Comparison of ENCODE assay signal across 21 mouse cellular contexts in the genomic region with DNA sequence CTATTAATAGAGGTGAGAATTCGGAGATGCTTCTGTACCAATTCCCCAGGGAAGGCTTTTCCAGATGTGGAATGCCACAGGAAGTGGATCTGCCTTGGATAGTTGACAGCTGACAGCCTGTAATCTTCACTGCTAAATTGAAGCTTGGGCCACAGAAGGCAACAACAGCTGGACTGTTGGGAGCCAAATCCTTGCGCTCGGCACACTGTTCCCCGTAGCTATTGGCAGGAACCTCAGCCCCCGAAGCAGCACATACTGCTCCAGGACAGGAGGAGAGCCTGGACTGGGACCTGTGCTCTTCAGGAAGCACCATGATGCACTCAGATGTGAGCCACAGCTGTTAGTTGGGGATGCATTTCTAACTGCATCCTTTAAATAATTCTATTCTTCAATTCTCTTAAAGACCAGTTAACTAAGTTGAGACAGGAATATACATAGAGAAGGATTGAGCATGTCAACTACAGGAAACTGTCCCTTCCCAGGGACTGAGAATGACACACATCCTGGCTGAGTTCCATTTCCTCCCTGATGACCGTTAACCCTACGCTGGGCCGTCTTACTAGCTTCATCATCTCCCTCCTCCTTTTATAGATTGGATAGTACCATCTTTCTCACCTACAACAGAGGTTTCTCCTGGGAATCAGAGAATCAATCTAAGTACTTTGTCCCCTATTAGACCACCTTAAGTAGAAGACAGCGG.
DNase-seq lines count a peak whose midpoint lies in the region; ATAC-seq and TF ChIP-seq lines count a peak whose summit lies in the region.
"Had no signal": no experiment of that assay in that cellular context is flagged by ENCODE, and none has a peak within 500 bp of the region (broad histone marks: within the 10 kb centered on the region; RNA-seq: fewer than 3 reads in every experiment).

No protein-coding gene starts in this region.

- H3K4me1 ChIP-seq in heart, embryonic 11.5 days (ENCODE audit: control insufficient read depth, insufficient read depth, low read length): peaks cover 12% of the 10 kb centered on the region
- peaks cover 15% of the 10 kb centered on the region for H3K4me1 ChIP-seq in heart, postnatal 0 days (ENCODE audit: control insufficient read depth, insufficient read depth)
- H3K4me1 ChIP-seq: stomach, embryonic 15.5 days had no signal

- no peaks in the 10 kb centered on the region for H3K9me3 ChIP-seq in heart, embryonic 11.5 days (replicated peaks; ENCODE audit: control insufficient read depth, low read length)
- no peaks in the 10 kb centered on the region for H3K9me3 ChIP-seq in heart, postnatal 0 days (replicated peaks; ENCODE audit: control insufficient read depth, low read length)
- H3K9me3 ChIP-seq: forebrain, embryonic 15.5 days; hindbrain, embryonic 15.5 days; megakaryocyte, embryonic 14.5 days; stomach, embryonic 15.5 days had no signal

- no peak for TF ChIP-seq EP300 in heart, postnatal 0 days (IDR thresholded peaks at IDR 0.05; ENCODE audit: low read depth)

- H3K27me3 ChIP-seq in heart, embryonic 11.5 days (ENCODE audit: control insufficient read depth, insufficient read depth, low read length): no peaks in the 10 kb centered on the region
- no peaks in the 10 kb centered on the region for H3K27me3 ChIP-seq in heart, postnatal 0 days (ENCODE audit: control insufficient read depth, insufficient read depth, low read length)
- H3K27me3 ChIP-seq: forebrain, embryonic 15.5 days; hindbrain, embryonic 15.5 days; Patski; stomach, embryonic 15.5 days had no signal

- ATAC-seq in heart, embryonic 11.5 days (replicated peaks; ENCODE audit: insufficient number of reproducible peaks, low FRiP score, low TSS enrichment): no peak
- ATAC-seq in heart, postnatal 0 days (ENCODE audit: insufficient read depth, low read depth): peak; percentile 49
- ATAC-seq in erythroid progenitor cell, adult 5-6 weeks (replicated peaks; ENCODE audit: low FRiP score, poor library complexity, severe bottlenecking): no peak
- ATAC-seq: activated CD4-positive, CD25-positive, alpha-beta regulatory T cell, adult 4 months; forebrain, embryonic 15.5 days; intestine, postnatal 0 days; liver, postnatal 0 days; Patski had no signal

- no peak for TF ChIP-seq CTCF in heart, postnatal 0 days (IDR thresholded peaks at IDR 0.05; ENCODE audit: low read depth)

- H3K9ac ChIP-seq in heart, embryonic 11.5 days (ENCODE audit: low read depth, low read length): no peak overlapping the region
- no peak overlapping the region for H3K9ac ChIP-seq in heart, postnatal 0 days (replicated peaks; ENCODE audit: low read depth, low read length)
- H3K9ac ChIP-seq: forebrain, embryonic 15.5 days; hindbrain, embryonic 15.5 days; liver, postnatal 0 days; stomach, embryonic 15.5 days had no signal

- no peak overlapping the region for H3K27ac ChIP-seq in heart, embryonic 11.5 days (ENCODE audit: low read depth, low read length)
- no peak overlapping the region; the same call in 1 of the 2 replicates for H3K27ac ChIP-seq in heart, postnatal 0 days (ENCODE audit: low read depth)
- H3K27ac ChIP-seq: forebrain, embryonic 15.5 days; hindbrain, embryonic 15.5 days; stomach, embryonic 15.5 days had no signal

- peak; percentile 97 for DNase-seq in heart, adult 11 months
- peak; percentile 50 for DNase-seq in kidney, postnatal 14 days
- no peak for DNase-seq in kidney, adult 18-20 months
- DNase-seq in heart, adult 9 months (ENCODE audit: low spot score in 2 of 2): peak; percentile 21 to 47
- no peak for DNase-seq in heart, postnatal 0 days (ENCODE audit: low spot score)
- DNase-seq in layer of hippocampus, postnatal 25 days (ENCODE audit: extremely low spot score in 1 of 2, low spot score in 1 of 2): no peak
- DNase-seq: adrenal gland, postnatal 25 days; cerebellum, postnatal 14 days; embryo, embryonic 11 days; layer of hippocampus, postnatal 36 days; liver; liver, postnatal 0 days had no signal

- no peaks in the 10 kb centered on the region for H3K36me3 ChIP-seq in heart, embryonic 11.5 days (ENCODE audit: control insufficient read depth, insufficient read depth, low read length)
- H3K36me3 ChIP-seq in heart, postnatal 0 days (replicated peaks; ENCODE audit: control insufficient read depth, insufficient read depth, low read length): no peaks in the 10 kb centered on the region
- H3K36me3 ChIP-seq: forebrain, embryonic 15.5 days; hindbrain, embryonic 15.5 days; stomach, embryonic 15.5 days had no signal

- no peak overlapping the region for H3K4me3 ChIP-seq in heart, embryonic 11.5 days (ENCODE audit: low read depth, low read length)
- no peak overlapping the region for H3K4me3 ChIP-seq in heart, postnatal 0 days (ENCODE audit: low read depth, low read length)
- H3K4me3 ChIP-seq: forebrain, embryonic 15.5 days; hindbrain, embryonic 15.5 days; megakaryocyte, embryonic 14.5 days; stomach, embryonic 15.5 days had no signal

- 54% methylated on average over 9 of the region's 9 CpGs for WGBS in heart, embryonic 11.5 days (ENCODE audit: insufficient replicate concordance)
- WGBS in heart, postnatal 0 days: 55% methylated on average over 9 of the region's 9 CpGs

- no peak overlapping the region for H3K4me2 ChIP-seq in heart, embryonic 11.5 days
- H3K4me2 ChIP-seq in heart, postnatal 0 days (ENCODE audit: low read depth, low read length): no peak overlapping the region; the same call in 1 of the 2 replicates
- H3K4me2 ChIP-seq: forebrain, embryonic 15.5 days; hindbrain, embryonic 15.5 days; stomach, embryonic 15.5 days had no signal

Comparison
In these comparisons a context has a peak if more than half of its experiments do, and no peak if none do; other contexts are left out.
1. DNase-seq: peak in heart, adult 11 months (single experiment), kidney, postnatal 14 days (single experiment) and heart, adult 9 months (2 of 2); none in kidney, adult 18-20 months (single experiment), heart, postnatal 0 days (single experiment) and layer of hippocampus, postnatal 25 days (0 of 2).